Mouse (Mus musculus): ENCODE data around the gene Gm49392. TPM values are rescaled to one million over a fixed set of nuclear protein-coding genes. Genes with fewer than 3 reads are reported as not detected.

The Gm49392 gene
- total RNA-seq, 2 experiments from 2014 or later = 1.6 TPM; not detected in 1

DNA sequence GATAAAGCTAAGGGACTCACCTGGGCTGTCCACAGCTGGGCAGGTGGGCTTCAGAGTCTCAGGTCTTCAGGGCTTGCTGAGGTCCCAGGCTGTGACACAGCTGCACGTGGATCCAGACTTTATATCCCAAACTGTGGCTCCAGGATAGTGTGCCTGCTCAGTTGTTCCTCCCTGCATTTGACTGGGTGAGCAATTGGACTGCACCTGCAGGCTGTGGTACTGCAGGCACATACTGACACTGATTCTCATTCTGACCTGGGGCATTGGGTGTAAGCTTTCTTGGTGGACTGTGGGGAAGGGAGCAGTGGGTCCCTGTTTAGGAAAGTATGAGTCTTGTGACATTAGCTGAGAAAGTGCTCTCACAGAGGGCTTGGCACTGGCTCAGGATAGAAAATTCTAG lies 93.9 kb downstream of the Gm49392 start, which contains the start of gene Ctsll3:
Gene Ctsll3 (minus strand): TSS at position 101 of the 400 bp plus-strand sequence.
- DNase-seq = no peak
- intact Hi-C loops (cut with DNase I) = no loop called here

Other genes starting within 250 kb of the Gm49392 start
- gene BC051665, start 110.5 kb downstream of the Gm49392 start, total RNA-seq (2021) = not detected
- not detected for gene Ctsll3, start 94.0 kb downstream of the Gm49392 start, total RNA-seq (2021)
- gene 4930486L24Rik, start 32.4 kb downstream of the Gm49392 start, total RNA-seq (2021) = 1 to 10 TPM in 1 of 2 experiments, not detected in 1; 1.2 TPM
- gene Ctla2b, start 553 bp upstream of the Gm49392 start, total RNA-seq (2021) = 10 to 100 TPM; 12.6 to 14.8 TPM
- gene Tpbpb, start 8.0 kb upstream of the Gm49392 start, total RNA-seq (2021) = not detected
- gene Gm49393, start 38.7 kb upstream of the Gm49392 start, total RNA-seq (2021) = not detected
- gene Gm49391, start 39.7 kb upstream of the Gm49392 start, total RNA-seq (2021) = under 1 TPM in 1 of 2 experiments, not detected in 1; 0.48 TPM
- 100 to 1,000 TPM; 103 to 113 TPM for gene Ctla2a, start 39.7 kb upstream of the Gm49392 start, total RNA-seq (2021)
- not detected for gene Tpbpa, start 45.1 kb upstream of the Gm49392 start, total RNA-seq (2021)
- gene Ctsj, start 109.1 kb upstream of the Gm49392 start, total RNA-seq (2021) = not detected
- not detected for gene Ctsq, start 143.7 kb upstream of the Gm49392 start, total RNA-seq (2021)